Mouse (Mus musculus) intestine, embryonic 16.5 days (tissue): ENCODE results near the gene Yars. TPM values are rescaled to one million over a fixed set of nuclear protein-coding genes. Genes with fewer than 3 reads are reported as not detected.

ENCODE experiments used
- ATAC-seq: fragments of 200-750 bp; cut with Nextera tagmentation; 2 replicates; pipeline ENCODE4 v1.8.0; 2017; ENCODE audit warnings: moderate TSS enrichment, moderate library complexity
- H3K27ac ChIP-seq: fragments of 300-500 bp; sonication (generic); 2 replicates; pipeline ENCODE4 v1.5.1; 2014; ENCODE audit warnings: mild to moderate bottlenecking, low read length
- H3K27me3 ChIP-seq: fragments of 300-500 bp; sonication (generic); replicated peaks from 2 replicates; pipeline ENCODE4 v1.6.1; 2014; ENCODE audit warnings: low read length, control low read depth, mixed read lengths; ENCODE audit not compliant: control insufficient read depth, insufficient read depth
- H3K36me3 ChIP-seq: fragments of 300-500 bp; sonication (generic); 2 replicates; pipeline ENCODE4 v1.6.1; 2014; ENCODE audit warnings: low read length, control low read depth; ENCODE audit not compliant: control insufficient read depth, insufficient read depth
- H3K4me1 ChIP-seq: fragments of 300-500 bp; sonication (generic); 2 replicates; pipeline ENCODE4 v1.6.1; 2014; ENCODE audit warnings: low read length, control low read depth, mixed read lengths; ENCODE audit not compliant: control insufficient read depth, insufficient read depth
- H3K4me2 ChIP-seq: fragments of 300-500 bp; sonication (generic); 2 replicates; pipeline ENCODE4 v1.6.1; 2014; ENCODE audit warnings: low read depth, low read length, control low read depth
- H3K4me3 ChIP-seq: fragments of 300-500 bp; sonication (generic); 2 replicates; pipeline ENCODE4 v1.5.1; 2014; ENCODE audit warnings: mild to moderate bottlenecking, low read length
- H3K9ac ChIP-seq: fragments of 300-500 bp; sonication (generic); 2 replicates; pipeline ENCODE4 v1.6.1; 2014; ENCODE audit warnings: low read depth, low read length
- H3K9me3 ChIP-seq: fragments of 300-500 bp; sonication (generic); 2 replicates; pipeline ENCODE4 v1.6.1; 2016; ENCODE audit warnings: low read length, control low read depth; ENCODE audit not compliant: control insufficient read depth
- WGBS: fragments of 180-500 bp; shearing (Covaris S2); extraction: QIAGEN DNeasy Blood & Tissue Kit; methylation state at CpG from one replicate; pipeline ENCODE4 v1.1.7; 2014; 5-methylcytosine and 5-hydroxymethylcytosine counted together
- polyA plus RNA-seq: library from polyadenylated mRNA; unstranded; fragments of >200 nt; fragmentation: Nextera tagmentation; extraction: Ambion mirVana; gene quantifications from 2 replicates; pipeline ENCODE4 v1.2.1, GENCODE M21; 2015

Gene Yars
- polyA plus RNA-seq, 1 experiment from 2014 or later: 107 TPM

- Histone ChIP-seq H3K4me3 (no peak overlapping the region), H3K36me3 (no peaks in the 10 kb centered on the region), H3K4me1 (peaks cover 45% of the 10 kb centered on the region), H3K4me2 (no peak overlapping the region), H3K27ac (peak overlapping the region; percentile 47), H3K27me3 (peaks cover 5% of the 10 kb centered on the region; the same call in 1 of the 2 replicates), H3K9me3 (no peaks in the 10 kb centered on the region), H3K9ac (no peak overlapping the region)
- 45% methylated on average over 4 of the region's 4 CpGs for WGBS
- ATAC-seq: no peak
Observed at GRCm38 (mm10) chr4:129244802-129245201, 55.2 kb downstream of the Yars start.

GRCm38 (mm10) chr4:129246360-129247301 is 57.1 kb downstream of the Yars start:
- Histone ChIP-seq H3K9me3 (no peaks in the 10 kb centered on the region), H3K9ac (peak overlapping the region; percentile 90), H3K36me3 (no peaks in the 10 kb centered on the region), H3K4me2 (peak overlapping the region; percentile 95), H3K4me3 (peak overlapping the region; percentile 83), H3K27me3 (peaks cover 5% of the 10 kb centered on the region; the same call in 1 of the 2 replicates), H3K4me1 (peaks cover 39% of the 10 kb centered on the region), H3K27ac (peak overlapping the region; percentile 98)
- no peak for ATAC-seq
- WGBS: 31% methylated on average over 15 of the region's 15 CpGs

DNA sequence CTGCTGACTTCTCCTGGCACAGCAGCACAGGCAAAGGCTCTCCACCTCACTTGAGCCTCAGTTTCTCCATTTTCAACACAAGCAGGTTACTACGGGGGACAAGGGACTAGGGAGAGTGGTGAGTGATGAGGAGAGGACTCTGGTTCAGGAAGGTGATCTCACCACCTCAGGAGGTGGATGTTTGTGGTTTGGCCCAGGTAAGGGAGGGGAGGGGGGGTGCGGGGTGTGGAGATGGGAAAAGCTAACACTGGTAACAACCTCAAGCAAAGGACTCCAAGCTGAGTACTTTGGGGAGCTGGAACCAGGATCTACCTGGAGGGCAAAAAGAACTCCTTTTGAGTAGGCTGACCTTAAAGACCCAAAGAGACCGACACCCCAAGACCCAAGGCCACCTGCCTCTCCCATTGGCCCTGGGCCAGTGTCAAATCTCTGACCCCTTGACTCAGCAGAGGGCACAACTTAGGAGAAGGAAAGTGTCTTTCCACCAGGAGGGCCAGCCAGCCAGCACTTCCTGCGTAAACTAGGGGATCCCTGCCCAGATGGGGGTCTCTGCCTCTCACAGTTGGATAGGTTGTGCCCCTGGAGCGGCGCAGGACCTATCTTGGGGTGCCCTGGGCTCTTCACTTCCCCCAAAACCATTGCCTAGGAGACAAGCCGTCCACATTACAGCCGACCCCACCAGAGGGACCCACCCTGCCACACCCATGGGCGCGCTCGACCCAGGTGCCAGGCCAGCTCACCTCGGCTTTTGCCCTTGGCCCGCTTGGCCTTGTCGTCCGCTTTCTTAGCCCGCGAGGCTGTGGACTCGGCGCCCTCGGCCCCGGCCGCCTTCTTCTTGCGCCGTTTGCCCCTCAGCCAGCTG is 58.1 kb downstream of the Yars start:
- Histone ChIP-seq H3K4me3 (peak overlapping the region; percentile 83), H3K36me3 (no peaks in the 10 kb centered on the region), H3K27ac (peak overlapping the region; percentile 98), H3K9ac (peak overlapping the region; percentile 90), H3K4me1 (peaks cover 35% of the 10 kb centered on the region), H3K9me3 (no peaks in the 10 kb centered on the region), H3K27me3 (peaks cover 5% of the 10 kb centered on the region; the same call in 1 of the 2 replicates), H3K4me2 (peak overlapping the region; percentile 95)
- no peak for ATAC-seq
- 7% methylated on average over 24 of the region's 24 CpGs for WGBS

GRCm38 (mm10) chr4:129248243-129248767 is 58.7 kb downstream of the Yars start:
- peaks cover 5% of the 10 kb centered on the region; the same call in 1 of the 2 replicates for H3K27me3 ChIP-seq
- H3K4me3 ChIP-seq: peak overlapping the region; percentile 83
- H3K27ac ChIP-seq: peak overlapping the region; percentile 98
- 0% methylated on average over 23 of the region's 74 CpGs for WGBS
- no peaks in the 10 kb centered on the region for H3K36me3 ChIP-seq
- H3K4me2 ChIP-seq: peak overlapping the region; percentile 95
- ATAC-seq: 0 out of 2 replicates have a peak, but pooled peaks have one; percentile 4
- peak overlapping the region; percentile 90 for H3K9ac ChIP-seq
- no peaks in the 10 kb centered on the region for H3K9me3 ChIP-seq
- peaks cover 32% of the 10 kb centered on the region for H3K4me1 ChIP-seq

- no peak overlapping the region for H3K4me3 ChIP-seq
- H3K9me3 ChIP-seq: no peaks in the 10 kb centered on the region
- peak overlapping the region; percentile 98 for H3K27ac ChIP-seq
- H3K36me3 ChIP-seq: no peaks in the 10 kb centered on the region
- H3K4me2 ChIP-seq: no peak overlapping the region
- peaks cover 5% of the 10 kb centered on the region; the same call in 1 of the 2 replicates for H3K27me3 ChIP-seq
- WGBS: 48% methylated on average over 7 of the region's 7 CpGs
- H3K4me1 ChIP-seq: peaks cover 32% of the 10 kb centered on the region
- H3K9ac ChIP-seq: peak overlapping the region; percentile 21; the same call in 1 of the 2 replicates
- no peak for ATAC-seq
Observed at GRCm38 (mm10) chr4:129249288-129249687, 59.7 kb downstream of the Yars start.

DNA sequence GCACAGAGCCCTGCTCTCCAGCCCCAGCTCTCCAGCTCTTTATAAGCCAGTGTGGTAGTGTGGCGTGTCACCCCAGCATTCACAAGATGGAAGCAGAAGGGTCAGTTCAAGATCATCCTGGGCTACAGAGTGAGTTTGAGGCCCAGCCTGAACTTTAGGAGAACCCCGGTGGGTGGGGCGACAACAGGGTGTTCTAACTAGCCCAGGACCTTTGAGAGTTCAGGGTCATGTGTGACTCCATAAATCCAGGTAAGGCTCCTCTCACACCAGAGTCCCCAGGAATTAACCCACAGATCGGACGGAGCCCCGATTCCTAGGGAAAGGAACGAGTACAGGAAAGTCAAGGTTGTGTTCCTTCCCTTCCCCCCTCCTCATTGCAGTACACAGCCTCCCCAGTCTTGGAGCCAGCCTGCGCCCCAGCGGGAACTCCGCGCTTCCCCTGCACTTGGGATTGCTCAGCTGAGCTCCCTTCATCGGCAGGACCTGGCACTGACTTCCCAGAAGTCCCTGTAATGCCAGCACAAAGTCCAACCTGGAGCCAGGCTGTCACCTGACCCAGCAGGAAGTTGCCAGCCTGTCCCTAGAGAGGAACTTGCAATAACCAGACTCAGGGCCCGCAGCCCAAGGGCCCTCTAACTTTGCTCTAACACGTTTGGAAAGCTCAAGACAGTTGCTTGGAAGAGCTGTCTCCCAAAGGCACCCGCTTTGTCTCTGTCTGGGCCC is 61.4 kb downstream of the Yars start:
- H3K4me1 ChIP-seq: peaks cover 21% of the 10 kb centered on the region
- no peaks in the 10 kb centered on the region for H3K36me3 ChIP-seq
- peak; percentile 88 for ATAC-seq
- no peaks in the 10 kb centered on the region for H3K9me3 ChIP-seq
- H3K4me2 ChIP-seq: peak overlapping the region; percentile 56
- WGBS: 34% methylated on average over 15 of the region's 15 CpGs
- H3K27me3 ChIP-seq: peaks cover 5% of the 10 kb centered on the region; the same call in 1 of the 2 replicates
- H3K27ac ChIP-seq: peak overlapping the region; percentile 99
- peak overlapping the region; percentile 70 for H3K9ac ChIP-seq
- H3K4me3 ChIP-seq: peak overlapping the region; percentile 17; the same call in 1 of the 2 replicates

GRCm38 (mm10) chr4:129251482-129252125 is 62.0 kb downstream of the Yars start:
- Histone ChIP-seq H3K36me3 (no peaks in the 10 kb centered on the region), H3K4me3 (peak overlapping the region; percentile 17; the same call in 1 of the 2 replicates), H3K4me2 (peak overlapping the region; percentile 56), H3K9ac (peak overlapping the region; percentile 70), H3K4me1 (peaks cover 23% of the 10 kb centered on the region), H3K27ac (peak overlapping the region; percentile 99), H3K27me3 (peaks cover 5% of the 10 kb centered on the region; the same call in 1 of the 2 replicates), H3K9me3 (no peaks in the 10 kb centered on the region)
- WGBS: 7% methylated on average over 15 of the region's 15 CpGs
- ATAC-seq: peak; percentile 63

GRCm38 (mm10) chr4:129252492-129252891 is 62.9 kb downstream of the Yars start:
- Histone ChIP-seq H3K4me3 (no peak overlapping the region), H3K27me3 (peaks cover 5% of the 10 kb centered on the region; the same call in 1 of the 2 replicates), H3K36me3 (no peaks in the 10 kb centered on the region), H3K9me3 (no peaks in the 10 kb centered on the region), H3K4me2 (no peak overlapping the region), H3K4me1 (peaks cover 27% of the 10 kb centered on the region), H3K27ac (peak overlapping the region; percentile 99; the same call in 1 of the 2 replicates), H3K9ac (no peak overlapping the region)
- no peak for ATAC-seq
- 86% methylated on average over 2 of the region's 2 CpGs for WGBS
